13 mouse cellular contexts compared by ENCODE assay signal in the genomic region with DNA sequence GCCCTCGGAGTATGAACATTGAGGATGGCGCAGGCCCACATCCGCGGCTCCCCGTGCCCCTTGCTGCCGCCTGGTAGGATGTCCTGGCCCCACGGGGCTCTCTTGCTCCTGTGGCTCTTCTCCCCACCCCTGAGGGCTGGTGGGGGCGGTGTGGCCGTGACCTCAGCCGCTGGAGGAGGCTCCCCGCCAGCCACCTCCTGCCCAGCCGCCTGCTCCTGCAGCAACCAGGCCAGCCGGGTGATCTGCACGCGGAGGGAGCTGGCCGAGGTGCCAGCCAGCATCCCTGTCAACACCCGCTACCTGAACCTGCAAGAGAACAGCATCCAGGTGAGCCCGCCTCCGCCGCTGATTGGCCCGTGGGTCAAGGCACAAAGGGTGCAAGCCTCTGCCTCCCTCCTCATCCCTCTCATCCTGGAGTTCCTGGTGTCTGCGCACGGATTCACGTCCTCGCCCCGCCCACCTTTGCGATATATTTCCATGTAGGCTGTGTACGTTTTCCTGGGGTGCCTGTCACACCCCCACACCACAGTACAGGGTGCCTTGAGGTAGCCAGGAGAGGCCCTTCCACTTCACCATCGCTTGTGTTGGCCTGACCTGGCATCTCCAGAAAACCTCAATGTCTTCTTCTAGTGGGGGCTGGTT. TPM values are rescaled to one million over a fixed set of nuclear protein-coding genes. Genes with fewer than 3 reads are reported as not detected.
A peak's percentile ranks its signal among the peaks of the same experiment; 100 is the strongest.
DNase-seq lines count a peak whose midpoint lies in the region; ATAC-seq and TF ChIP-seq lines count a peak whose summit lies in the region.
"Had no signal": no experiment of that assay in that cellular context is flagged by ENCODE, and none has a peak within 500 bp of the region (broad histone marks: within the 10 kb centered on the region; RNA-seq: fewer than 3 reads in every experiment).

No protein-coding gene starts in this region.

- intact Hi-C loops in gastrocnemius, postnatal 14 days (cut with DNase I; ENCODE audit: low total_unique reads): no loop called here

- peak overlapping the region; percentile 99 for H3K27ac ChIP-seq in layer of hippocampus, adult 2 months
- no peak overlapping the region for H3K27ac ChIP-seq in forebrain, embryonic 10.5 days
- H3K27ac ChIP-seq in hindbrain, embryonic 14.5 days: no peak overlapping the region
- no peak overlapping the region for H3K27ac ChIP-seq in neural tube, embryonic 13.5 days (replicated peaks)
- no peak overlapping the region for H3K27ac ChIP-seq in kidney, embryonic 16.5 days (ENCODE audit: low read length)

- ATAC-seq in hindbrain, embryonic 14.5 days (ENCODE audit: low FRiP score): no peak
- no peak for ATAC-seq in neural tube, embryonic 13.5 days (ENCODE audit: low read depth)
- ATAC-seq in kidney, embryonic 16.5 days (ENCODE audit: low FRiP score, low TSS enrichment): no peak

- WGBS in forebrain, embryonic 10.5 days: 28% methylated on average over 29 of the region's 29 CpGs
- WGBS in hindbrain, embryonic 14.5 days: 29% methylated on average over 28 of the region's 29 CpGs
- WGBS in neural tube, embryonic 13.5 days: 14% methylated on average over 29 of the region's 29 CpGs
- 6% methylated on average over 29 of the region's 29 CpGs for WGBS in kidney, embryonic 16.5 days

- peak overlapping the region; percentile 78 for H3K4me3 ChIP-seq in layer of hippocampus, adult 2 months
- peak overlapping the region; percentile 24 for H3K4me3 ChIP-seq in forebrain, embryonic 10.5 days
- H3K4me3 ChIP-seq in hindbrain, embryonic 14.5 days (replicated peaks; ENCODE audit: low read length): peak overlapping the region; percentile 91
- peak overlapping the region; percentile 82 for H3K4me3 ChIP-seq in neural tube, embryonic 13.5 days
- no peak overlapping the region for H3K4me3 ChIP-seq in kidney, embryonic 16.5 days (ENCODE audit: low read length)

- H3K9me3 ChIP-seq in forebrain, embryonic 10.5 days: no peaks in the 10 kb centered on the region
- no peaks in the 10 kb centered on the region for H3K9me3 ChIP-seq in hindbrain, embryonic 14.5 days (ENCODE audit: control insufficient read depth, low read length)
- no peaks in the 10 kb centered on the region for H3K9me3 ChIP-seq in neural tube, embryonic 13.5 days
- no peaks in the 10 kb centered on the region for H3K9me3 ChIP-seq in kidney, embryonic 16.5 days (ENCODE audit: low read length)

- H3K4me1 ChIP-seq in forebrain, embryonic 10.5 days: peaks cover 50% of the 10 kb centered on the region
- peaks cover 55% of the 10 kb centered on the region for H3K4me1 ChIP-seq in hindbrain, embryonic 14.5 days (replicated peaks; ENCODE audit: control insufficient read depth, insufficient read depth, low read length)
- H3K4me1 ChIP-seq in neural tube, embryonic 13.5 days (replicated peaks): peaks cover 80% of the 10 kb centered on the region
- peaks cover 14% of the 10 kb centered on the region for H3K4me1 ChIP-seq in kidney, embryonic 16.5 days (ENCODE audit: insufficient read depth, low read length)

- no peak for DNase-seq in layer of hippocampus, adult 2 months (ENCODE audit: low spot score in 2 of 2)
- DNase-seq in layer of hippocampus, adult 8-10 months (ENCODE audit: low spot score in 2 of 2): no peak
- DNase-seq in forebrain, embryonic 10.5 days (ENCODE audit: extremely low spot score, low spot score): no peak
- DNase-seq in hindbrain, embryonic 14.5 days (ENCODE audit: low spot score): no peak
- no peak for DNase-seq in lung, postnatal 10 days
- no peak for DNase-seq in gastrocnemius, postnatal 14 days
- DNase-seq: embryo, embryonic 11 days; kidney, adult 18-20 months; lung, postnatal 14 days had no signal

- H3K9ac ChIP-seq in hindbrain, embryonic 14.5 days: peak overlapping the region; percentile 100
- peak overlapping the region; percentile 100 for H3K9ac ChIP-seq in neural tube, embryonic 13.5 days
- H3K9ac ChIP-seq in kidney, embryonic 16.5 days (replicated peaks; ENCODE audit: low read length): no peak overlapping the region

- peaks cover 56% of the 10 kb centered on the region for H3K36me3 ChIP-seq in forebrain, embryonic 10.5 days (replicated peaks)
- H3K36me3 ChIP-seq in hindbrain, embryonic 14.5 days (replicated peaks; ENCODE audit: control insufficient read depth, insufficient read depth): peaks cover 56% of the 10 kb centered on the region
- peaks cover 48% of the 10 kb centered on the region for H3K36me3 ChIP-seq in neural tube, embryonic 13.5 days
- H3K36me3 ChIP-seq in kidney, embryonic 16.5 days (ENCODE audit: insufficient read depth, low read length): no peaks in the 10 kb centered on the region

- TF ChIP-seq CTCF in layer of hippocampus, adult 2 months (conservative IDR thresholded peaks at IDR 0.05): no peak

- H3K27me3 ChIP-seq in forebrain, embryonic 10.5 days (ENCODE audit: poor library complexity, severe bottlenecking): peaks cover 67% of the 10 kb centered on the region
- no peaks in the 10 kb centered on the region for H3K27me3 ChIP-seq in hindbrain, embryonic 14.5 days (ENCODE audit: control insufficient read depth, insufficient read depth, low read length)
- H3K27me3 ChIP-seq in neural tube, embryonic 13.5 days: 0 out of 2 replicates have a peak, but pooled peaks cover 4% of the 10 kb centered on the region
- peaks cover 66% of the 10 kb centered on the region for H3K27me3 ChIP-seq in kidney, embryonic 16.5 days (ENCODE audit: insufficient read depth, low read length)

- H3K4me2 ChIP-seq in hindbrain, embryonic 14.5 days (replicated peaks): peak overlapping the region; percentile 98
- H3K4me2 ChIP-seq in neural tube, embryonic 13.5 days: peak overlapping the region; percentile 87
- no peak overlapping the region for H3K4me2 ChIP-seq in kidney, embryonic 16.5 days (replicated peaks; ENCODE audit: low read depth, low read length)

RNA-seq across cellular contexts. Expression of a gene that starts 16.2 kb away (rescaled TPM):
- total RNA-seq in layer of hippocampus, adult 2 months (2021): 100 to 1,000 TPM; 318 to 334 TPM
- total RNA-seq in layer of hippocampus, adult 8-10 months (2022): 100 to 1,000 TPM; 278 to 302 (median 291) TPM
- polyA plus RNA-seq in forebrain, embryonic 10.5 days (2016; fragmentation: Nextera tagmentation; extraction: Ambion mirVana): 1.8 and 2.1 TPM in 2 replicates
- 26.4 and 26.5 TPM in 2 replicates for polyA plus RNA-seq in hindbrain, embryonic 14.5 days (2014; fragmentation: Nextera tagmentation; extraction: Ambion mirVana)
- polyA plus RNA-seq in neural tube, embryonic 13.5 days (2015; fragmentation: Nextera tagmentation; extraction: Ambion mirVana): 11.3 and 13.3 TPM in 2 replicates
- 1 to 10 TPM in 1 of 2 experiments, under 1 TPM in 1; 0.51 to 1.3 TPM for total RNA-seq in gastrocnemius, postnatal 14 days (2021)
- polyA plus RNA-seq in kidney, embryonic 16.5 days (2015; fragmentation: Nextera tagmentation; extraction: Ambion mirVana): 0.25 and 0.32 TPM in 2 replicates

RNA-seq across cellular contexts. Expression of a gene that starts 20.2 kb away (rescaled TPM):
- 10 to 100 TPM; 12.2 to 18.1 TPM for total RNA-seq in layer of hippocampus, adult 2 months (2021)
- total RNA-seq in layer of hippocampus, adult 8-10 months (2022): 10 to 100 TPM; 11.1 to 13.6 (median 12.4) TPM
- polyA plus RNA-seq in forebrain, embryonic 10.5 days (2016; fragmentation: Nextera tagmentation; extraction: Ambion mirVana): 1.3 and 1.5 TPM in 2 replicates
- 3.4 and 5.1 TPM in 2 replicates for polyA plus RNA-seq in hindbrain, embryonic 14.5 days (2014; fragmentation: Nextera tagmentation; extraction: Ambion mirVana)
- 1.6 and 2.9 TPM in 2 replicates for polyA plus RNA-seq in neural tube, embryonic 13.5 days (2015; fragmentation: Nextera tagmentation; extraction: Ambion mirVana)
- not detected for total RNA-seq in gastrocnemius, postnatal 14 days (2021)
- polyA plus RNA-seq in kidney, embryonic 16.5 days (2015; fragmentation: Nextera tagmentation; extraction: Ambion mirVana): 6.9 and 7.7 TPM in 2 replicates
- total RNA-seq: CH12.LX; gastrocnemius, adult 18-20 months had no signal

RNA-seq across cellular contexts. Expression of a gene that starts 22.8 kb away (rescaled TPM):
- total RNA-seq in layer of hippocampus, adult 2 months (2021): 10 to 100 TPM; 91.3 to 92.0 TPM
- 100 to 1,000 TPM in 2 of 4 experiments, 10 to 100 TPM in 2; 97.1 to 114 (median 103) TPM for total RNA-seq in layer of hippocampus, adult 8-10 months (2022)
- polyA plus RNA-seq in forebrain, embryonic 10.5 days (2016; fragmentation: Nextera tagmentation; extraction: Ambion mirVana): 74.9 and 78.5 TPM in 2 replicates
- polyA plus RNA-seq in hindbrain, embryonic 14.5 days (2014; fragmentation: Nextera tagmentation; extraction: Ambion mirVana): 26.9 and 33.4 TPM in 2 replicates
- 49.9 and 54.3 TPM in 2 replicates for polyA plus RNA-seq in neural tube, embryonic 13.5 days (2015; fragmentation: Nextera tagmentation; extraction: Ambion mirVana)
- total RNA-seq in gastrocnemius, postnatal 14 days (2021): 10 to 100 TPM; 60.2 to 73.5 TPM
- polyA plus RNA-seq in kidney, embryonic 16.5 days (2015; fragmentation: Nextera tagmentation; extraction: Ambion mirVana): 88.1 and 89.5 TPM in 2 replicates

RNA-seq across cellular contexts. Expression of a gene that starts 51.3 kb away (rescaled TPM):
- 100 to 1,000 TPM; 210 to 220 TPM for total RNA-seq in layer of hippocampus, adult 2 months (2021)
- 100 to 1,000 TPM; 201 to 225 (median 215) TPM for total RNA-seq in layer of hippocampus, adult 8-10 months (2022)
- polyA plus RNA-seq in forebrain, embryonic 10.5 days (2016; fragmentation: Nextera tagmentation; extraction: Ambion mirVana): 95.8 and 96.9 TPM in 2 replicates
- 167 and 182 TPM in 2 replicates for polyA plus RNA-seq in hindbrain, embryonic 14.5 days (2014; fragmentation: Nextera tagmentation; extraction: Ambion mirVana)
- 139 TPM in 2 replicates for polyA plus RNA-seq in neural tube, embryonic 13.5 days (2015; fragmentation: Nextera tagmentation; extraction: Ambion mirVana)
- total RNA-seq in gastrocnemius, postnatal 14 days (2021): 10 to 100 TPM; 44.1 to 48.8 TPM
- 117 and 127 TPM in 2 replicates for polyA plus RNA-seq in kidney, embryonic 16.5 days (2015; fragmentation: Nextera tagmentation; extraction: Ambion mirVana)

RNA-seq across cellular contexts. Expression of a gene that starts 51.4 kb away (rescaled TPM):
- total RNA-seq in layer of hippocampus, adult 2 months (2021): 10 to 100 TPM; 19.3 to 23.4 TPM
- total RNA-seq in layer of hippocampus, adult 8-10 months (2022): 10 to 100 TPM; 15.5 to 21.6 (median 19.0) TPM
- polyA plus RNA-seq in forebrain, embryonic 10.5 days (2016; fragmentation: Nextera tagmentation; extraction: Ambion mirVana): 15.1 and 15.8 TPM in 2 replicates
- 10.9 and 23.8 TPM in 2 replicates for polyA plus RNA-seq in hindbrain, embryonic 14.5 days (2014; fragmentation: Nextera tagmentation; extraction: Ambion mirVana)
- 23.0 and 29.8 TPM in 2 replicates for polyA plus RNA-seq in neural tube, embryonic 13.5 days (2015; fragmentation: Nextera tagmentation; extraction: Ambion mirVana)
- total RNA-seq in gastrocnemius, postnatal 14 days (2021): 1 to 10 TPM; 3.8 to 4.7 TPM
- 15.4 and 17.8 TPM in 2 replicates for polyA plus RNA-seq in kidney, embryonic 16.5 days (2015; fragmentation: Nextera tagmentation; extraction: Ambion mirVana)
